Mouse (Mus musculus): ENCODE measurements around the gene Pamr1.
A peak's percentile ranks its signal among the peaks of the same experiment; 100 is the strongest.

- TF ChIP-seq CTCF (IDR thresholded peaks at IDR 0.05), result peak; percentile 70
- no peak for TF ChIP-seq POLR2A (IDR thresholded peaks at IDR 0.05; ENCODE audit: insufficient read depth, low read depth, low read length)
Observed at GRCm38 (mm10) chr2:102675275-102675674, 125.5 kb downstream of the Pamr1 start.
